Mouse (Mus musculus) limb, embryonic 14.5 days (tissue): ENCODE data around the gene Pcnp. TPM values are rescaled to one million over a fixed set of nuclear protein-coding genes. Genes with fewer than 3 reads are reported as not detected.

Source experiments
- ATAC-seq: fragments of 200-750 bp; cut with Nextera tagmentation; 2 replicates; pipeline ENCODE4 v1.8.0; 2017; ENCODE audit warnings: low read depth, moderate number of reproducible peaks, moderate TSS enrichment; ENCODE audit not compliant: low FRiP score
- DNase-seq: peaks from one replicate; pipeline ENCODE4 v3.0.0-alpha.2; 2015; ENCODE audit warnings: low spot score
- H3K27ac ChIP-seq: fragments of 300-500 bp; sonication (generic); replicated peaks from 2 replicates; pipeline ENCODE4 v1.5.1; 2014; ENCODE audit warnings: low read depth, mild to moderate bottlenecking, low read length, moderate library complexity, mixed read lengths
- H3K27me3 ChIP-seq: fragments of 300-500 bp; sonication (generic); 2 replicates; pipeline ENCODE4 v1.6.1; 2014; ENCODE audit warnings: low read length, mixed read lengths; ENCODE audit not compliant: control insufficient read depth, insufficient read depth
- H3K36me3 ChIP-seq: fragments of 300-500 bp; sonication (generic); 2 replicates; pipeline ENCODE4 v1.6.1; 2014; ENCODE audit warnings: mild to moderate bottlenecking, low read length, moderate library complexity, mixed read lengths; ENCODE audit not compliant: control insufficient read depth, insufficient read depth
- H3K4me1 ChIP-seq: fragments of 300-500 bp; sonication (generic); 2 replicates; pipeline ENCODE4 v1.6.1; 2014; ENCODE audit warnings: antibody characterized with exemption, low read length, mixed read lengths; ENCODE audit not compliant: control insufficient read depth, insufficient read depth
- H3K4me2 ChIP-seq: fragments of 300-500 bp; sonication (generic); replicated peaks from 2 replicates; pipeline ENCODE4 v1.6.1; 2014; ENCODE audit warnings: low read depth, mild to moderate bottlenecking, low read length, moderate library complexity; ENCODE audit not compliant: severe bottlenecking
- H3K4me3 ChIP-seq: fragments of 300-500 bp; sonication (generic); replicated peaks from 2 replicates; pipeline ENCODE4 v1.5.1; 2014; ENCODE audit warnings: low read length
- H3K9ac ChIP-seq: fragments of 300-500 bp; sonication (generic); 2 replicates; pipeline ENCODE4 v1.6.1; 2014; ENCODE audit warnings: mild to moderate bottlenecking, low read depth, low read length, moderate library complexity; ENCODE audit not compliant: severe bottlenecking
- H3K9me3 ChIP-seq: fragments of 300-500 bp; sonication (generic); 2 replicates; pipeline ENCODE4 v1.6.1; 2016; ENCODE audit warnings: low read length; ENCODE audit not compliant: control insufficient read depth
- POLR2A ChIP-seq: fragments of 200-500 bp; IDR thresholded peaks from 2 replicates; pipeline ENCODE4 v1.8.0; 2012; ENCODE audit warnings: inconsistent platforms, mild to moderate bottlenecking, moderate library complexity, borderline replicate concordance; ENCODE audit not compliant: insufficient read depth, insufficient read length; ENCODE audit errors: extremely low read depth
- WGBS: fragments of 180-500 bp; shearing (Covaris S2); extraction: QIAGEN DNeasy Blood & Tissue Kit; methylation state at CpG from one replicate; pipeline ENCODE4 v1.1.7; 2014; 5-methylcytosine and 5-hydroxymethylcytosine counted together
- polyA plus RNA-seq, 2 experiments: library from polyadenylated mRNA; depleted of rRNA in 1 of 2; stranded (reverse) in 1 of 2; unstranded in 1 of 2; fragments of >200 nt; fragmentation: Nextera tagmentation in 1 of 2; extraction: Ambion mirVana in 1 of 2; gene quantifications; 2 replicates each; pipeline versions ENCODE4 v1.2.1 to v1.2.3; 2012 to 2014

Pcnp gene
- polyA plus RNA-seq, 2 experiments = 99.6 to 230 TPM

DNA sequence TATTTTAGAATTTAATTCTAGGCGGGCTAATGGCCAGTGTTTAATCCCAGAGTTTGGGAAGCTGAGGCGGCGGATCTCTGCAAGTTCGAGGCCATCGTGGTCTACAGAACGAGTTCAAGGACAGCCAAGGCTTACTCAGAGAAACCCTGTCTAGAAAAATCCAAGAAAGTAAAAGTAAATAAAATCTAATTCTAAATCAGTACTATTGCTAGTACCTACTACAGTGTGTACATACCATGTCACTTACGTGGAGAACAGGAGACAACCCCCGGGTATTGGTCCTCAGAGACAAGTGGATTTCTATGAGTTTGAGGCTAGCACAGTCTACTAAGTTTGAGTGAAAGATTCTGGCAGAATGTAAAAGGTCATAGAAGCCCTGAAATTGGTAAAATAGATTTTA lies 8.6 kb upstream of the Pcnp start:
- H3K27me3 ChIP-seq = no peaks in the 10 kb centered on the region
- H3K36me3 ChIP-seq = peaks cover 21% of the 10 kb centered on the region
- no peaks in the 10 kb centered on the region for H3K9me3 ChIP-seq
- H3K4me3 ChIP-seq = peak overlapping the region; percentile 92
- ATAC-seq (no peak), DNase-seq (no peak)
- peak overlapping the region; percentile 58 for H3K4me2 ChIP-seq
- TF ChIP-seq POLR2A = no peak
- H3K4me1 ChIP-seq = peaks cover 12% of the 10 kb centered on the region
- peak overlapping the region; percentile 88 for H3K27ac ChIP-seq
- 29% methylated on average over 8 of the region's 8 CpGs for WGBS
- peak overlapping the region; percentile 83 for H3K9ac ChIP-seq

DNA sequence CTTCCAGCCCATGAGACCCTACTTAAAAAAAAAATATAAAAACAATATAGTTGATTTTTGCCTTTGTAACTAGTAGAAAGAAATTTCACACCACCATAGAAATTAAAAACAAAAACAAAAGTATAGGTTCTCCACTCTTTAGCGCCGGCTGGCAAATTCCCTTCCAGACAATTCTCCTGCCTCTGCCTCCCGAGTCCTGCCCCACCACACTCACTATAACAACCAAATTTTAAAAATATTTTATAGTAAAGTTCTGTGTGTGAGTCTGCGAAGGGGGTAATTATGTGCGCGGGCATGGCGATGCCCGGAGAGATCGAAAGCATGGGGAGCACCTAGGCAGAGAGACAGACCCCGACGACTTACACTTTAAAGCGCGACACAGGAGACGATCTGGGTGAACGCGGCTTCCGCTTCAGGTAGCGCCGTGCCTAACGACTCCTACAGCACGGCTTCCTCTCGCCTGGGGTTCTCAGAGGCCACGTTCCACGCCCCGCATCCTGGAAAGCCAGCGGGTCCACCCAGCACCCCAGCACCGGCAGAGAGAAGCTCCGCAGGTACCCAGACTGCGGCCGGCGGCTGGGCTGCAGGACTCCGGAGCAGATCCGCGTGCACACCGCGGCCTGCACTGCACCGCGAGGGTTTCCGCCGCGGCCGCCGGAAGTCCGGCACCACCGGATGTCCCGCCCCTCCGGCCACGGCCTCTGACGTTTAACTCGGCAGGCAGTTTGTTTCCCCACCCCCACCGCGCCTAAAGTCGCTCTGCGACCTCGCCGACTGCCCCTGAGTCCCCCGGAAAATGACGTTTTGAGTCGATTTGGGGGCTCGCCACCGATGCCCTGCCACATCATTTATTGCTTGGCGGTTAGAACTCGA lies 7.8 kb upstream of the Pcnp start, which contains the start of gene Trmt10c:
Trmt10c (minus strand) TSS at position 682 of the 873 bp plus-strand sequence.
- H3K4me3 ChIP-seq = peak within 1 kb of the TSS; percentile 92
- 1% methylated on average over 51 of the region's 63 CpGs for WGBS
- H3K36me3 ChIP-seq = peaks cover 28% of the 10 kb centered on the region
- H3K9ac ChIP-seq = peak within 1 kb of the TSS; percentile 83
- H3K9me3 ChIP-seq = no peaks in the 10 kb centered on the region
- DNase-seq (peak; percentile 91), ATAC-seq (peak; percentile 100)
- TF ChIP-seq POLR2A = peak; percentile 86; the same call in 1 of the 2 replicates
- no peaks in the 10 kb centered on the region for H3K27me3 ChIP-seq
- peaks cover 12% of the 10 kb centered on the region for H3K4me1 ChIP-seq
- H3K27ac ChIP-seq = peak within 1 kb of the TSS; percentile 88
- H3K4me2 ChIP-seq = peak within 1 kb of the TSS; percentile 58

DNA sequence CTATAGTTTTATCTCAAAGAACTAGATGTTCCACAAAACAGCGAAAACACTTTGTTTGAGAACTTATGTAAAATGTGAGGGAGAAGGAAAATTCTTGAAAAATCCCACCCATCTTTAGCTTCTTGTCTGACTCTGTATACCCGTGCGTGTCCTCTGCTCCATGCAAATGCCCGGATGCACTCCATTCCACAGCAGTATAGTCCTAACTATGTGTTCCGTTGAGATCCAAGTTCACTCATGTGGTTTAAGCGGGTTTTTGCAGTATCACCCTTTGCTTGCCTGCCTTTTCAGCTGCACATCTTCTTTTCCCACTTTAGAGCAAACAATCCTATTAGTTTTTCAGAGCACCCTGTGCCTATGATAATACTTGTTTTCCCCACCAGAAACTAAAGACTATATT lies 7.0 kb upstream of the Pcnp start:
- peak overlapping the region; percentile 92 for H3K4me3 ChIP-seq
- no peak for DNase-seq
- no peak overlapping the region for H3K27ac ChIP-seq
- ATAC-seq = no peak
- peak overlapping the region; percentile 58 for H3K4me2 ChIP-seq
- peak overlapping the region; percentile 83 for H3K9ac ChIP-seq
- H3K9me3 ChIP-seq = no peaks in the 10 kb centered on the region
- TF ChIP-seq POLR2A = no peak
- 59% methylated on average over 6 of the region's 6 CpGs for WGBS
- peaks cover 35% of the 10 kb centered on the region for H3K36me3 ChIP-seq
- H3K27me3 ChIP-seq = no peaks in the 10 kb centered on the region
- H3K4me1 ChIP-seq = peaks cover 12% of the 10 kb centered on the region

DNA sequence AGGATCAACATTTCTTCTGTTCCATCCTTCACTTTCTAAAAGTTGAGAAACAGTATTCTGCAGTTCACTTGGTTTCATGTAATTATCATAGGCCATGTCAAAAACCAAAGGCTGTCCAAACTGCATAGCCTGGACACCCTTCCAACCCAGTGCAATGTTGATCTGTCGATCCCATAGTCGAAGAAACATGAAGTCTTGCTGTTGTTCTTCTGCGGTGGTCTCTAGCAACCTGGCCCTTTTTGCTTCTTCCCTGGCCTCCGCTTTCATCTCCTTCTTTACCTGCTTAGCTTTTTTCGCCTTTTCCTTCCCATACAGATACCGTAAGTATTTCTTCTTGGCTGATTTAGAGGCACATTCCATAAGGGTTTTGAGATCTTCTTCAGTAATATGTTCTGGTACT lies 5.0 kb upstream of the Pcnp start:
- Histone ChIP-seq H3K4me1 (peaks cover 20% of the 10 kb centered on the region), H3K36me3 (peaks cover 35% of the 10 kb centered on the region), H3K27ac (no peak overlapping the region), H3K4me3 (no peak overlapping the region), H3K9ac (no peak overlapping the region), H3K27me3 (no peaks in the 10 kb centered on the region), H3K9me3 (no peaks in the 10 kb centered on the region), H3K4me2 (no peak overlapping the region)
- 93% methylated on average over 6 of the region's 6 CpGs for WGBS
- DNase-seq (no peak), ATAC-seq (no peak)
- no peak for TF ChIP-seq POLR2A

DNA sequence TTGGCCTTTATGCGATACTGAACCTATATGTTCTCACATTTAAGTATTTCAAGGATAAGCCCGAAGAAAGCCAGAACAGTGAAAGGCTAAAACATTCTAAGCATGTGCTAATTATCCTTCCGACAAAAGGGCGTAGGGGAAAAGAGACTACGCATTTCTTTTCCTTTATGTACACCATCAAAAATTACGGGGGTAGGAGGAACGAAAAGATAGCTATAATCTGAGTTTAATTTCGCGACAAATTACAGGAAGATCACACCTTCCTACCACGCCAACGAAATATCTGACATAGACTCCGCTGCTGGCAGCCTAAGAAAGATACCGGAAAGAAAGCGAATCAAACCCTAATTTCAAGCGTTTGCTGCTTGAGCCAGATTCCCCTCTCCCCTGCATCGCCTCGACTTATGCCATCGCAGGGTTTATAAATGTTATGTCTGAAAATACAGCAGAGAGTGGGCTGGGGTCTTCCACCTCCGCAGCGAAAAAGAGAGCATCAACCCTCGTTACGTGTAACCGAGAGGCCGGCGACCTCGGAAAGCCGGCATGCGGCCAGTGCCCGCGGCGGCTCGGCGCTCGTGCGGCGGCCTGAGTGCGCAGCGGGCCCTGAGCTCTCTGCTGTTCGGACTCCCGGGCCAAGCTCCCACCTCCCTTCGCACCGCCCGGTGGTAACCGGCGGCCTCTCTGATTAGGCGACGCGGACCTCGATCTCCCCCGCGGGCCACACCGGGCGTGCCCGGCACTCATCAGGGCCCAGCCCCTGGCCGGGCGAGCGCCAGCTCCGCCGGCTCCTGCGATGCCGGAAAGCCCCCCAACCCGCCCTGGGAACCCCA lies 602 bp downstream of the Pcnp start:
- H3K27ac ChIP-seq = peak overlapping the region; percentile 94
- peak overlapping the region; percentile 95 for H3K9ac ChIP-seq
- DNase-seq (no peak), ATAC-seq (peak; percentile 73)
- under 1% methylated on average over 50 of the region's 62 CpGs for WGBS
- H3K4me2 ChIP-seq = peak overlapping the region; percentile 75
- no peaks in the 10 kb centered on the region for H3K27me3 ChIP-seq
- H3K36me3 ChIP-seq = peaks cover 36% of the 10 kb centered on the region
- H3K4me1 ChIP-seq = peaks cover 15% of the 10 kb centered on the region
- peak overlapping the region; percentile 93 for H3K4me3 ChIP-seq
- no peaks in the 10 kb centered on the region for H3K9me3 ChIP-seq
- no peak for TF ChIP-seq POLR2A
